Comparison of ENCODE assay signal across 8 mouse cellular contexts in genomic region chr9:64021319-64021850, GRCm38 (mm10). TPM values are rescaled to one million over a fixed set of nuclear protein-coding genes. Genes with fewer than 3 reads are reported as not detected.
DNase-seq lines count a peak whose midpoint lies in the region; ATAC-seq lines count a peak whose summit lies in the region.

No protein-coding gene starts in this region.

- ATAC-seq in kidney, embryonic 16.5 days (ENCODE audit: low FRiP score, low TSS enrichment), result no peak
- no peak for ATAC-seq in hindbrain, embryonic 12.5 days (ENCODE audit: low FRiP score)
- no peak for ATAC-seq in midbrain, embryonic 14.5 days (ENCODE audit: low FRiP score, low TSS enrichment)

- H3K4me1 ChIP-seq in kidney, embryonic 16.5 days (ENCODE audit: insufficient read depth, low read length), result peaks cover 45% of the 10 kb centered on the region
- H3K4me1 ChIP-seq in hindbrain, embryonic 12.5 days, result peaks cover 63% of the 10 kb centered on the region
- H3K4me1 ChIP-seq in midbrain, embryonic 14.5 days (ENCODE audit: control insufficient read depth, insufficient read depth, low read length), result peaks cover 52% of the 10 kb centered on the region

- WGBS in kidney, embryonic 16.5 days, result 0% methylated on average over 31 of the region's 32 CpGs
- under 1% methylated on average over 27 of the region's 32 CpGs for WGBS in hindbrain, embryonic 12.5 days
- under 1% methylated on average over 32 of the region's 32 CpGs for WGBS in midbrain, embryonic 14.5 days

- H3K36me3 ChIP-seq in kidney, embryonic 16.5 days (ENCODE audit: insufficient read depth, low read length), result no peaks in the 10 kb centered on the region
- no peaks in the 10 kb centered on the region for H3K36me3 ChIP-seq in hindbrain, embryonic 12.5 days
- H3K36me3 ChIP-seq in midbrain, embryonic 14.5 days (ENCODE audit: control insufficient read depth, insufficient read depth, low read length), result no peaks in the 10 kb centered on the region

- no peak for DNase-seq in kidney, postnatal 4 days
- DNase-seq in ZHBTc4 (ENCODE audit: low read depth, low spot score), result peak; percentile 54
- DNase-seq in midbrain, embryonic 14.5 days, result peak; percentile 56
- no peak for DNase-seq in frontal cortex, postnatal 10 days (ENCODE audit: low spot score in 2 of 2)
- no peak for DNase-seq in adrenal gland, adult 18-20 months (ENCODE audit: low spot score in 2 of 2)
- no peak for DNase-seq in adrenal gland, postnatal 10 days

- peak overlapping the region; percentile 99 for H3K27ac ChIP-seq in kidney, embryonic 16.5 days (ENCODE audit: low read length)
- H3K27ac ChIP-seq in hindbrain, embryonic 12.5 days, result peak overlapping the region; percentile 85
- peak overlapping the region; percentile 57 for H3K27ac ChIP-seq in midbrain, embryonic 14.5 days (replicated peaks; ENCODE audit: low read depth, low read length)

- peak overlapping the region; percentile 99 for H3K9ac ChIP-seq in kidney, embryonic 16.5 days (replicated peaks; ENCODE audit: low read length)
- H3K9ac ChIP-seq in hindbrain, embryonic 12.5 days, result peak overlapping the region; percentile 89
- H3K9ac ChIP-seq in midbrain, embryonic 14.5 days (replicated peaks; ENCODE audit: low read length), result peak overlapping the region; percentile 64

- H3K4me3 ChIP-seq in kidney, embryonic 16.5 days (ENCODE audit: low read length), result peak overlapping the region; percentile 97
- peak overlapping the region; percentile 70 for H3K4me3 ChIP-seq in hindbrain, embryonic 12.5 days
- H3K4me3 ChIP-seq in midbrain, embryonic 14.5 days (replicated peaks; ENCODE audit: low read depth, low read length), result peak overlapping the region; percentile 49

- H3K4me2 ChIP-seq in kidney, embryonic 16.5 days (replicated peaks; ENCODE audit: low read depth, low read length), result peak overlapping the region; percentile 88
- peak overlapping the region; percentile 79 for H3K4me2 ChIP-seq in hindbrain, embryonic 12.5 days (replicated peaks)
- H3K4me2 ChIP-seq in midbrain, embryonic 14.5 days (ENCODE audit: low read length), result peak overlapping the region; percentile 92

- H3K27me3 ChIP-seq in kidney, embryonic 16.5 days (ENCODE audit: insufficient read depth, low read length), result no peaks in the 10 kb centered on the region
- peaks cover 21% of the 10 kb centered on the region for H3K27me3 ChIP-seq in hindbrain, embryonic 12.5 days
- peaks cover 32% of the 10 kb centered on the region for H3K27me3 ChIP-seq in midbrain, embryonic 14.5 days (ENCODE audit: control insufficient read depth, insufficient read depth, low read length)

- no peaks in the 10 kb centered on the region for H3K9me3 ChIP-seq in kidney, embryonic 16.5 days (ENCODE audit: low read length)
- H3K9me3 ChIP-seq in hindbrain, embryonic 12.5 days (replicated peaks), result no peaks in the 10 kb centered on the region
- no peaks in the 10 kb centered on the region for H3K9me3 ChIP-seq in midbrain, embryonic 14.5 days (ENCODE audit: control insufficient read depth, low read length)

RNA-seq across cellular contexts. Expression of gene Smad6, which starts 0.5 kb away (rescaled TPM):
- 8.1 and 8.4 TPM in 2 replicates for polyA plus RNA-seq in kidney, embryonic 16.5 days (2015; fragmentation: Nextera tagmentation; extraction: Ambion mirVana)
- polyA plus RNA-seq in hindbrain, embryonic 12.5 days (2016; fragmentation: Nextera tagmentation; extraction: Ambion mirVana), result 12.4 and 13.0 TPM in 2 replicates
- 0.67 and 2.0 TPM in 2 replicates for polyA plus RNA-seq in midbrain, embryonic 14.5 days (2014; fragmentation: Nextera tagmentation; extraction: Ambion mirVana)
- 1 to 10 TPM; 5.4 to 5.5 TPM for total RNA-seq in adrenal gland, adult 18-20 months (2021)
- 10 to 100 TPM; 15.0 to 16.9 TPM for total RNA-seq in adrenal gland, postnatal 10 days (2021)

Comparison
In these comparisons a context has a peak if more than half of its experiments do, and no peak if none do; other contexts are left out.
1. DNase-seq: peak in ZHBTc4 (single experiment) and midbrain, embryonic 14.5 days (single experiment); none in kidney, postnatal 4 days (0 of 2), frontal cortex, postnatal 10 days (0 of 2), adrenal gland, adult 18-20 months (0 of 2) and adrenal gland, postnatal 10 days (single experiment).
2. Peak in every context shown above with its lines, with median percentiles within 50 percentile points of each other: H3K27ac ChIP-seq, H3K4me2 ChIP-seq, H3K4me3 ChIP-seq and H3K9ac ChIP-seq.